Mouse (Mus musculus): ENCODE measurements at regions not wholly inside any gene's neighbourhood (a gene's known extent, or its start where the extent isn't known, plus 50 kb on each side); places are given as distances from the start of the nearest gene placed in this dataset.

DNA sequence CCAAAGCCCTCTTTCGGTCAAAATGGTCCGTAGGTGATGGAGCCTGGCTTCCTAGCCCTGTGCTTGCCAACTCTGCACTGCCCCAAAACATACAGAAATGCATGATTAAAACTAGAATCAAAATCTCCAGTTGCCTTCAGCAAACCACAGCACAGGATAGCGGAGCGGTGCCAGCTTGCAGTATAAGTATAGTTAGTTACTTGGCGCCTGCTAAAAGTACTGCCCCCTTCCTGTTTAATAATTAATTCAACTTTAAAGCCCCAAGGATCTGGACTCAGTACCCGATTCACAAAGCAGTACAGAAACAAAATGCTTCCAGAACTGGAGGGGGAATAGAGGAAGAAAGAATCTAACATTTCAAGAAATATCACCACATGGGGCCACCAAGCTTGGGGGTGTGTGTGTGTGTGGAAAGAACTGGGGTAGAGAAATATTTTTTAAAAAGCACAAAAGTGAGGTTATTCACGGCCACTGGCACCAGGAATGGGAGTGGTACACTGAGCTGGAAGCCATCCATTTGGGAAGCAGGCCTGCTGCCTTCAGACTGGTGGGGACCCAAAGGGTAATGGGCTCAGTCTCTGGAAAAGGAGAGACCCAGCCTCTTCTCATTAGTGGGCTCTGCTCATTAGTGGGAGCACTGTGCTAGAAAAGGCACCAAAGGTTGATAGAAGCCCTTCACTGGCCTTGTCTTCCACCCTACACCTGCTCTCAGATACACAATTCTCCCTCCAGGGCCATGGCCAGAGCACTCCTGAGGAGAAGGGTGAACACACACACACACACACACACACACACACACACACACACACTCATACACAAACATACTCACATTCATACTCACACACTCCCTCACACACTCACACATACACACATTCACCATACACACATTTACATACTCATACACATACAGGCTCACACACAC, 75.8 kb upstream of the Mrps9 start:
- Histone ChIP-seq H3K27ac (ENCODE audit: control insufficient read depth, insufficient read depth, low read depth, low read length) (no peak overlapping the region), H3K4me3 (ENCODE audit: control insufficient read depth, low read depth, low read length) (no peak overlapping the region), H3K27me3 (ENCODE audit: control insufficient read depth, insufficient read depth, low read length) (no peaks in the 10 kb centered on the region), H3K4me1 (ENCODE audit: control insufficient read depth, insufficient read depth, low read length) (peaks cover 2% of the 10 kb centered on the region), H3K36me3 (ENCODE audit: control insufficient read depth, insufficient read depth, low read length) (no peaks in the 10 kb centered on the region)
- TF ChIP-seq CTCF (IDR thresholded peaks at IDR 0.05; ENCODE audit: control insufficient read depth, insufficient read depth, insufficient replicate concordance, low read depth, low read length), result no peak
- no peak for TF ChIP-seq POLR2A (IDR thresholded peaks at IDR 0.05; ENCODE audit: control insufficient read depth, low read depth, low read length)

DNA sequence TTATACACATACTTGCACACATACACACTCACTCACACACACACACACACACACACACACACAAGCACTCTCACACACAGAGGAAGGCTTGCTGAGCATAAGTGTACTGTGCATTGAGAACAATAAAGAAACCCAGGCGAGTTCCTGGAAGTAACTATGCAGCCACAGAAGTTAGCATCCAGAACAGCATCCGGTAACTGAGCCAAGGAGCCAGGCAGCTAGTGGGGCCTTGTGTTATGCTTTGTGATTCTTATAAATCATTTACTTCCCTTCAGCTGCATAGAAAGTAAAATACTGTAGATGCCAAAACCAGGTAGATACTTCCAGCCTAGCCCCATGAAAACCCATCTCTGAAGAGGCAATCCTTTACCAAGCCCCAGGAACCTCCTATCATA, 75.1 kb upstream of the Mrps9 start:
- H3K27me3 ChIP-seq (ENCODE audit: control insufficient read depth, insufficient read depth, low read length), result no peaks in the 10 kb centered on the region
- no peak overlapping the region for H3K27ac ChIP-seq (ENCODE audit: control insufficient read depth, insufficient read depth, low read depth, low read length)
- H3K4me3 ChIP-seq (ENCODE audit: control insufficient read depth, low read depth, low read length), result no peak overlapping the region
- TF ChIP-seq CTCF (IDR thresholded peaks at IDR 0.05; ENCODE audit: control insufficient read depth, insufficient read depth, insufficient replicate concordance, low read depth, low read length) (no peak), POLR2A (IDR thresholded peaks at IDR 0.05; ENCODE audit: control insufficient read depth, low read depth, low read length) (no peak)
- no peaks in the 10 kb centered on the region for H3K36me3 ChIP-seq (ENCODE audit: control insufficient read depth, insufficient read depth, low read length)
- H3K4me1 ChIP-seq (ENCODE audit: control insufficient read depth, insufficient read depth, low read length), result peaks cover 2% of the 10 kb centered on the region

DNA sequence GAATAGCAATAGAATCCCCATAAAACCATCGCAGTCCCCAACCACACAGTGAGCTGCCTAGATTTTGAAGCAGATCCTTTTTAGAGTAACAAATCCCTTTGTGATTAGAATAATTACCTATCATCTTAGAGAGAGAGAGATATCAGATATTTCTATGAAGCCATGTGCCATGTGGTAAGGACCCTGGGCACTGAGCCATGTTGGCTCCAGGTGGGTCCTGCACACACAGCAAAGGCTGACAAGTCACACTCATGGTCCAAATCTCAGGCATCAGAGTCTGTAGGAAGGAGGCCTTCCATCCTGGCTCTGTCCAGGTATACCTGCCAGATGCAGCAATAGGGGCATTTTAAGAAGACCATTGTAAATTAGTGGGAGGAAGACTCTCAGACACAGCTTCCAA, 73.6 kb upstream of the Mrps9 start:
- Histone ChIP-seq H3K27me3 (ENCODE audit: control insufficient read depth, insufficient read depth, low read length) (no peaks in the 10 kb centered on the region), H3K4me1 (ENCODE audit: control insufficient read depth, insufficient read depth, low read length) (peaks cover 2% of the 10 kb centered on the region), H3K27ac (ENCODE audit: control insufficient read depth, insufficient read depth, low read depth, low read length) (no peak overlapping the region), H3K4me3 (ENCODE audit: control insufficient read depth, low read depth, low read length) (no peak overlapping the region), H3K36me3 (ENCODE audit: control insufficient read depth, insufficient read depth, low read length) (no peaks in the 10 kb centered on the region)
- TF ChIP-seq CTCF (IDR thresholded peaks at IDR 0.05; ENCODE audit: control insufficient read depth, insufficient read depth, insufficient replicate concordance, low read depth, low read length), result no peak
- TF ChIP-seq POLR2A (IDR thresholded peaks at IDR 0.05; ENCODE audit: control insufficient read depth, low read depth, low read length), result no peak

DNA sequence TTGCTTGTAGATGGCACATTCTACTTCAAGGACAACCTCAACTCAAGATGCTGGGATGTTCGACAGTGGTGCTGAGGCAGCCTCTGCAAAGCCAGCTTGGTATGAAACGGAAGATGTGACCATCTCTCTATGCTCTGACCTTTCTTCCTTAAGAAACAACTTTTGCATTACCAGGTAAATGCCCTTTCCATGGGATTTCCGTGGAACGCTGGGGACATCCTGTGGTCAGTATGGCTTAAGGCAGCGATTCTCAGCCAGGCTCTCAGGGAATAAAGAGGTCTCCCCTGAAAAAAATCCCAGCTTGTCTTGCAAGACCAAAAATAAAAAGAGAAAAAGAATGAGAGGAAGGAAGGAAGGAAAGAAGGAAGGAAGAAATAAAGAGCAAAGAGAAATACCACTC, 71.3 kb upstream of the Mrps9 start:
- Histone ChIP-seq H3K4me3 (ENCODE audit: control insufficient read depth, low read depth, low read length) (no peak overlapping the region), H3K36me3 (ENCODE audit: control insufficient read depth, insufficient read depth, low read length) (no peaks in the 10 kb centered on the region), H3K4me1 (ENCODE audit: control insufficient read depth, insufficient read depth, low read length) (no peaks in the 10 kb centered on the region; the same call in 1 of the 2 replicates), H3K27ac (ENCODE audit: control insufficient read depth, insufficient read depth, low read depth, low read length) (no peak overlapping the region), H3K27me3 (ENCODE audit: control insufficient read depth, insufficient read depth, low read length) (no peaks in the 10 kb centered on the region)
- TF ChIP-seq CTCF (IDR thresholded peaks at IDR 0.05; ENCODE audit: control insufficient read depth, insufficient read depth, insufficient replicate concordance, low read depth, low read length), result peak; percentile 8; the same call in 1 of the 2 replicates
- TF ChIP-seq POLR2A (IDR thresholded peaks at IDR 0.05; ENCODE audit: control insufficient read depth, low read depth, low read length), result no peak

DNA sequence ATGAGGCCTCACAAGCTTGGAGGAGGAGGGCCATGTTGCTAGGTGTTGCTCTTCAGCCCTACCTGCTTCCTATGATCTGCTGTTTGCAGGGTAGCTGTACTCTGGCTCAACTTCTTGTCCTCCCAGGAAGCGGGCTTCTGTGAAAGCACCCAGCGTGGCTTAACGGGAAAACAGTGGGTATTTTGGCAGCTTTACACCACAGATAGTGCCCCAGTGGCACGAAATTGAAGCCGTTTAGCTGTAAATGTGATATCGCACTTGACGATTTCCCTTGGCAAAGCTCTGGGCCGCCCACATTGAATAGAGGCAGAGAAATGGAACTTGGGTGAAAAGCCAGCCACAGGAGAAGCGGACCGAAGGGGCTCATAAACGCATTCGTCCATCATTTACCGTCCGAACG, 70.8 kb upstream of the Mrps9 start:
- TF ChIP-seq POLR2A (IDR thresholded peaks at IDR 0.05; ENCODE audit: control insufficient read depth, low read depth, low read length) (no peak), CTCF (IDR thresholded peaks at IDR 0.05; ENCODE audit: control insufficient read depth, insufficient read depth, insufficient replicate concordance, low read depth, low read length) (no peak)
- H3K36me3 ChIP-seq (ENCODE audit: control insufficient read depth, insufficient read depth, low read length), result no peaks in the 10 kb centered on the region
- no peaks in the 10 kb centered on the region for H3K27me3 ChIP-seq (ENCODE audit: control insufficient read depth, insufficient read depth, low read length)
- H3K4me1 ChIP-seq (ENCODE audit: control insufficient read depth, insufficient read depth, low read length), result no peaks in the 10 kb centered on the region; the same call in 1 of the 2 replicates
- no peak overlapping the region for H3K27ac ChIP-seq (ENCODE audit: control insufficient read depth, insufficient read depth, low read depth, low read length)
- no peak overlapping the region for H3K4me3 ChIP-seq (ENCODE audit: control insufficient read depth, low read depth, low read length)

DNA sequence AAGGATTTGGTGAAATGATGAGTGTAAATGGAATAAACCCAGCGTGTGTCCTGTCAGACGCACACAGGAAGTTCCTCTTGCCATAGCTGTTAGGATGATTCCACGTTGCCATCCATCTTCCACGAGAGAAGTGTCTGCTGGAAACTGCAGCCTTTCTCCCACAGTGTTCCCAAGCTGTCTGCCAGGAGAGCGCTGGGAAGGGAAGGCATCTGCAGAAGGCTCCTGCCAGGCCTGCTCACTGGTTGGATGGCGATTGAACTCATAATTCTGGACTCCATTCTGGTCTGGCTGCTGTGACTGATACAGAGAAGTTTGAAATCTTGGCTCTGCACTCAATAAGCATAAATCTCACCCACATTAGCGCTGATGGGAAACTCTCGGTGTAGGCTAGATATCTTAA, 69.5 kb upstream of the Mrps9 start:
- no peaks in the 10 kb centered on the region for H3K27me3 ChIP-seq (ENCODE audit: control insufficient read depth, insufficient read depth, low read length)
- TF ChIP-seq POLR2A (IDR thresholded peaks at IDR 0.05; ENCODE audit: control insufficient read depth, low read depth, low read length) (no peak), CTCF (IDR thresholded peaks at IDR 0.05; ENCODE audit: control insufficient read depth, insufficient read depth, insufficient replicate concordance, low read depth, low read length) (no peak)
- H3K27ac ChIP-seq (ENCODE audit: control insufficient read depth, insufficient read depth, low read depth, low read length), result no peak overlapping the region
- H3K36me3 ChIP-seq (ENCODE audit: control insufficient read depth, insufficient read depth, low read length), result no peaks in the 10 kb centered on the region
- no peaks in the 10 kb centered on the region; the same call in 1 of the 2 replicates for H3K4me1 ChIP-seq (ENCODE audit: control insufficient read depth, insufficient read depth, low read length)
- H3K4me3 ChIP-seq (ENCODE audit: control insufficient read depth, low read depth, low read length), result no peak overlapping the region

DNA sequence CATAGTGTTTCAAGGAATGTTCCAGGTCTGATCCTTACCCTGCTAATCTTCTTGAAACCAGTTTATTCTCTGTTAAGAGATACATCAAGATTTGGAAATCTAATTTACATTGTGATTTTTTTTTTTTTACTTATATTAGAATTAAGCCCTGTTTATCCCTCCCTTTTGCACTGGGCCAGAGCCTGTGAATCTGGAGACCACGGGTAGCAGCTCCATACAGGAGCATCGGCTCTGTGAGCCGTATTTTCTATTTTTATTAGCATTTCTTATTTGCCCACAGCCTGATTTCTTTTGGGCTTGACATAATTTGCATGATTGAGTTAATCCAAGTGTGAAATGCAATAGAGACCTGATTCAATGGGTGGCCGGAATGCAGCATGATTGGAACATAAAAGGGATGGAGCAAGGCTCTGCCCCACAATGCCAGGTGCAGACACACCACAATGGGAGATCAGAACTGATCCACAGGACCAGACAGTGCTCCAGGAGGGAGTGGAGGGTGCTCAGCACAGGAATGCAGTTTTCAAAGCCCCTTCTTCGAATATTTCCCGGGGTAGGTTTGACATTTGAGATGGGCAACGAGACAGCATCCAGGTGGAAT, 67.9 kb upstream of the Mrps9 start:
- Histone ChIP-seq H3K27ac (ENCODE audit: control insufficient read depth, insufficient read depth, low read depth, low read length) (no peak overlapping the region), H3K4me3 (ENCODE audit: control insufficient read depth, low read depth, low read length) (no peak overlapping the region), H3K27me3 (ENCODE audit: control insufficient read depth, insufficient read depth, low read length) (no peaks in the 10 kb centered on the region), H3K4me1 (ENCODE audit: control insufficient read depth, insufficient read depth, low read length) (no peaks in the 10 kb centered on the region; the same call in 1 of the 2 replicates), H3K36me3 (ENCODE audit: control insufficient read depth, insufficient read depth, low read length) (no peaks in the 10 kb centered on the region)
- TF ChIP-seq CTCF (IDR thresholded peaks at IDR 0.05; ENCODE audit: control insufficient read depth, insufficient read depth, insufficient replicate concordance, low read depth, low read length) (no peak), POLR2A (IDR thresholded peaks at IDR 0.05; ENCODE audit: control insufficient read depth, low read depth, low read length) (no peak)
